Mouse (Mus musculus): Measurements from ENCODE around the gene Rasgrp1. TPM values are rescaled to one million over a fixed set of nuclear protein-coding genes. Genes with fewer than 3 reads are reported as not detected.

Gene Rasgrp1
- 3.6 and 4.8 TPM in 2 replicates for polyA plus RNA-seq (2016; fragmentation: Nextera tagmentation; extraction: Ambion mirVana)

DNA sequence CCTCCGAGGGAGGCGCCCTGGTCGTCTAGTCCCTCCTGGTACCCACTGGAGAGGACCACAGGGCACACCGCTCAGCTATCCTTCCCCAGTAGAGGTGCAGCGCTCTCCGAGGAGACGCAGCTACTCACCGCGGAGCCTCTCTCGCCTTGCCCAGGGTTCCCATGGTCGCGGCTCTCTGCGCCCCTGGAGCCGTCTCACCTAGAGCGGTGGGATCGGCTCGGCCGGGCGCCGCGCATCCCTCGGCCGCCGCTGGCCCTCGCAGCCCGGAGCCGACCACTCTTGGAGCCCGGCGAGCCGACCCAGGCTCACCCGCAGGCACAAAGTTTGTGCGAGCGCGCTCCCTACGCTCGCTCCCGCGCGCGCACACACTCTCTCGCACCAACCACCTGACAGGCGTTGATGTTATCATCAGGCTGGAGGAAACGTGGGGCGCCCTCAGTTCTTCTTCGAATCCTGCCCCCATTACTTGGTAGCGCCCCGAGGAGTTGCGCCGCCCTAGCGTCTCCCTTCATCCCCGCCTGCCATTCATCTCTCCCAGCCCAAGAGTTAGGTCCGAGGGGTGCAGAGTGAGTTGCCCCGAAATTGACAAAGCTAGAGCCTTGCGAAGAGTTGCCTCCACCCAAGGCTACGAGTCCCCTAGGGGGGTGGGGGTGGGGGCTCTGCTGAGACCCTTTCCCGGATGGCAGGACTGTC is at the start of gene Rasgrp1:
Gene Rasgrp1, minus strand, starts transcription at position 455 of the 693 bp plus-strand sequence.
- H3K27ac ChIP-seq: peak within 1 kb of the TSS; percentile 82
- peak within 1 kb of the TSS; percentile 74 for H3K4me3 ChIP-seq
- H3K27me3 ChIP-seq (ENCODE audit: poor library complexity, severe bottlenecking): peaks cover 50% of the 10 kb centered on the region

DNA sequence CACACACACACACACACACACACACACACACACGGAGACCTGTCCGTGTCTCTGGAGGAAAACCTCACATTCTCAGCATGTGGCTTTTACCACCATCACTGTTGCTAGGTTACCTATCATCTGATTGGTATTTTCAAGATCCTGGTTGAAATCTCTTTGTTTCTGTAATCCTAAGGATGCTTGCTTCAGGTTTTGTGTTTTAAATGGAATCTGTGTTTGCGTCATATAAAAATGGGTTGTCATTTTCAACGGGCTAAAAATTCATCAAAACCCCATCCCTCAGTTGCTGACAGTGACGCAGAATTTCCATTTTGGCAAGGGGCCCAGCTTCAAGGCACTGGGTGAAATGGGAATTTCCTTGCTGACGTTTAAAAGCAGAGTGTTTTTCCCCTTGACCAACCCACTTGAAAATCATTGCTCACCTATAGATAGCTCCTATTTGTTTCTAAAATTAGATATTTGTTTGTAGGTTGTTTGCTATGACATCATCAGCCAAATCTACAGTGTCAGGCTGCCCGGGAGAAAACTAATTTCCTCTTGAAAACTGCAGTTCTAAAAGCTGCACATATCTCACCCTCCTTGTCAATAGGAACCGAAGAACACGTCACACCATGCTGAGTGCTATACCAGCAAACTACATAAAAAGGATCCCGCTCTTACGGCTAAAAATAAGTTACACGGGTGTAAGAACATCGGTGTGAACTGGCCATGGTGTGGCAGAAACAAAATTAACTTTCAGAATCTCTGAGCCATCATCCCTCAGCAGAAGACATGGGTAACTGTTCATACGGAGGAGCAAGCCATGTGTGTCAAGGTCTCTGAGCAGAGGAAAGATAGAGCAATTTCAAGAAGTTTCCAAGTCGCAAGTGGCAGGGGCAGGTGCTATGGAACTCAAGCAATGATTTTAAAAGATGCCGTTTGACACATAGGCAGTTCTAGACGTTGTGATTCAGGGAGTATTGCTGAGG is 47.4 kb upstream of the Rasgrp1 start:
- H3K9me3 ChIP-seq: no peaks in the 10 kb centered on the region
- 86% methylated on average over 17 of the region's 17 CpGs for WGBS
- no peak overlapping the region for H3K27ac ChIP-seq

More for the DNA sequence above, at the start of gene Rasgrp1:
- Histone ChIP-seq H3K9me3 (no peaks in the 10 kb centered on the region), H3K4me1 (peaks cover 18% of the 10 kb centered on the region), H3K36me3 (replicated peaks) (no peaks in the 10 kb centered on the region)
- 2% methylated on average over 56 of the region's 56 CpGs for WGBS
- DNase-seq (ENCODE audit: extremely low spot score, low spot score): peak; percentile 47

DNA sequence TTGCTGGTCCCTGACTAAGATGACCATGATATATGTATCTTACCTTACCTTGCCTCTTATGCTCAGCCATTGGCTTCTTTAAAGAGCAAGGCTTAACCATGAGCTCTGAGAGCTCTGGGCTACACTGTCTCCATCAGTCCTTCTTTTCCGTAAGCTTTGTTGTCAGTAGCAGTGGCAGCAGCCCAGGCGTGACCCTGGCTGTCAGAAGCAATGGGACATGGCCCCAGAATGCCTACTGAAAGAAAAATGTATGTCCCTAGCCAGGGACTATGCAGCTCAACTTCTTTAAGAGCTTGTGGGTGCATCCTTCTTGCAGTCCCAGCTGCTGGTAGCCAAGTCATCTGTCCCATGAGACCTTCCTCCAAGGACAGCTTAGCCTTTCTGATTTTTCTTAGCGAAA is 46.7 kb upstream of the Rasgrp1 start:
- no peak overlapping the region for H3K4me3 ChIP-seq
- peaks cover 8% of the 10 kb centered on the region; the same call in 1 of the 2 replicates for H3K4me1 ChIP-seq
- WGBS: 85% methylated on average over 3 of the region's 3 CpGs
- no peaks in the 10 kb centered on the region for H3K36me3 ChIP-seq (replicated peaks)
- H3K27me3 ChIP-seq (ENCODE audit: poor library complexity, severe bottlenecking): no peaks in the 10 kb centered on the region
- no peak for DNase-seq (ENCODE audit: extremely low spot score, low spot score)
- H3K27ac ChIP-seq: no peak overlapping the region
- H3K9me3 ChIP-seq: no peaks in the 10 kb centered on the region

More for the DNA sequence above, 47.4 kb upstream of the Rasgrp1 start:
- Histone ChIP-seq H3K27me3 (ENCODE audit: poor library complexity, severe bottlenecking) (no peaks in the 10 kb centered on the region), H3K4me1 (peaks cover 8% of the 10 kb centered on the region; the same call in 1 of the 2 replicates), H3K36me3 (replicated peaks) (no peaks in the 10 kb centered on the region), H3K4me3 (no peak overlapping the region)
- no peak for DNase-seq (ENCODE audit: extremely low spot score, low spot score)

DNA sequence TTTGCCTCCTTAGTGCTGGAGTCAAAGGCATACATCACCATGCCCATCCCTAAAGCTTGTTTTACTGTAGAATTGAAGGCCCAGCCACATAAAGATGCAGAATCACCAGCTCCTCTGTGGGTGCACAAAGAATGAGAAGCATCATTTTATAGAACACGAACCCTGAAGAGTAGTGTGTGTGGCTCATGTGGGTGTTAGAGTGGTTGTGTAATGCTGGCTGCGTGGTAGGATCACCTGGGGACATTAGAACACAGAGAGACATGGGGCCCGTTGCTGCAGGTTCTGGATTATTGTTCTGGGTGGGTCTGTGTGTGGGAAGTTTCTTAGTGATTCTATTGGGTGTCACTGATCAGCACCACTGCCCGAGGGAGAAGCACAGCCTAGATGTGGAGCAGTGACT is 45.3 kb upstream of the Rasgrp1 start:
- DNase-seq (ENCODE audit: extremely low spot score, low spot score): no peak
- 92% methylated on average over 4 of the region's 4 CpGs for WGBS
- no peak overlapping the region for H3K27ac ChIP-seq

DNA sequence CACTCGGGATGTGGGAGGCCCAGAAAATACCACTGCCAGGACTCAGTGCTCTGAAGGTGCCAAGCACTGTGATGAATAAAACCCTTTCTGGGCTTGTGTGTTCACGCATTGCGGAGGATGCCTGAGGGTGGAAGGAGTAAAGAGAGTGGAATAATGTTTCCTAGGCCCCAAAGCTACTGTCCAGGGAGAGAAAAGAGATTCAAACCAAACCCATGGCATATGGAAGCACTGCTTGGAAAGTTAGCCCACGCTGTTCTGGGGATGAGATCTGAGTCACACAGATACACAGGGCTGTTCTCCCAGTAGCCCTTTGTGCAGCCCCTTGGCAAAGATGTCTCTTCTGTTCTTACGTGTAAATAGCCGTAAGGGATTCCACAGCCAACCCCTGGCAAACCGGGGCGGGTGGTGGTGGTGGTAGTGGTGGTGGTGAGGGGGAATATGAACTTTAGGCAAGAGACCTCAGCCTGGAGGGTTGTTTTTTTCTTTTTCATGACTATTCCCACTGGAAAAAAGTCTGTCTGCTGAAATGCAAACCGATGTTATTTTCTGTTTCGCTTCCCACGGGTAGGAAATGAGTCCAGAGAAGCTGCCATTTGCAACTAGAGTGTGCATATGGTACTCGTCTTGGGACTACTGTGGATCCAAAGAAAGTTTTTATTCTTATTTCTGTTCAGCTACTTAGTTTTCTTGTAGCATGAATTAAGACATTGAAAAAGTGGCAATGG is 44.3 kb upstream of the Rasgrp1 start:
- H3K36me3 ChIP-seq (replicated peaks): no peaks in the 10 kb centered on the region
- no peak overlapping the region for H3K4me3 ChIP-seq
- H3K27ac ChIP-seq: no peak overlapping the region
- no peaks in the 10 kb centered on the region for H3K9me3 ChIP-seq
- peaks cover 8% of the 10 kb centered on the region; the same call in 1 of the 2 replicates for H3K4me1 ChIP-seq
- WGBS: 86% methylated on average over 12 of the region's 12 CpGs
- no peak for DNase-seq (ENCODE audit: extremely low spot score, low spot score)
- H3K27me3 ChIP-seq (ENCODE audit: poor library complexity, severe bottlenecking): no peaks in the 10 kb centered on the region

More for the DNA sequence above, 45.3 kb upstream of the Rasgrp1 start:
- Histone ChIP-seq H3K4me1 (peaks cover 8% of the 10 kb centered on the region; the same call in 1 of the 2 replicates), H3K4me3 (no peak overlapping the region), H3K9me3 (no peaks in the 10 kb centered on the region), H3K27me3 (ENCODE audit: poor library complexity, severe bottlenecking) (no peaks in the 10 kb centered on the region), H3K36me3 (replicated peaks) (no peaks in the 10 kb centered on the region)

DNA sequence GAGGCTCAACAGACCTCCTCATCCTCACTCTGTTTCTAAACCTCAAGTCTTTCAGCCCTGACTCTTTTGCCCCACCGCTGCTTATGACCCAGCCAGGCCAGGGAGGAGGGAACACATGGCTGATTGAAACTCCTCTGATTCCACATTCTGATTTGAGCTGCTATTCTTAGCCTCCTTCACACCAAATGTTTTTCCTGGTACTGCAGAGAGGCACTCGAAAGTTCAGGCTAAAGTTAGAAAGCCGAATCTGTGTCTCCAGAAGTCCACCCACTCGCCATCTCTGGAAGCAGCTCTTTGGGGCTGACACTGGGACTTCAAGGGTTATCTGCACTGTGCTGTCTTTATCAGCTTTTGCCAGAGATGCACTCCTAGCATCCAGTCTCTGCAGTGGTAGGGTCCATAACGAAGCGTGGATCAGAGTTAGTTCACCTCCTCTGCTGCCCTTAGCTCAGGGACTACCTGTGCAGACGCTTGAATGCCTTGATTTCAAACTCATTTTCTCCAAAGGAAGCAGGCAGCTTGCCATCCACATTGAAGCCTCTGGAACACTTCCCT is 43.3 kb upstream of the Rasgrp1 start:
- H3K27ac ChIP-seq: no peak overlapping the region
- no peaks in the 10 kb centered on the region for H3K36me3 ChIP-seq (replicated peaks)
- no peaks in the 10 kb centered on the region for H3K9me3 ChIP-seq
- WGBS: 80% methylated on average over 7 of the region's 7 CpGs
- no peaks in the 10 kb centered on the region for H3K27me3 ChIP-seq (ENCODE audit: poor library complexity, severe bottlenecking)
- DNase-seq (ENCODE audit: extremely low spot score, low spot score): no peak
- peaks cover 8% of the 10 kb centered on the region; the same call in 1 of the 2 replicates for H3K4me1 ChIP-seq
- no peak overlapping the region for H3K4me3 ChIP-seq

DNA sequence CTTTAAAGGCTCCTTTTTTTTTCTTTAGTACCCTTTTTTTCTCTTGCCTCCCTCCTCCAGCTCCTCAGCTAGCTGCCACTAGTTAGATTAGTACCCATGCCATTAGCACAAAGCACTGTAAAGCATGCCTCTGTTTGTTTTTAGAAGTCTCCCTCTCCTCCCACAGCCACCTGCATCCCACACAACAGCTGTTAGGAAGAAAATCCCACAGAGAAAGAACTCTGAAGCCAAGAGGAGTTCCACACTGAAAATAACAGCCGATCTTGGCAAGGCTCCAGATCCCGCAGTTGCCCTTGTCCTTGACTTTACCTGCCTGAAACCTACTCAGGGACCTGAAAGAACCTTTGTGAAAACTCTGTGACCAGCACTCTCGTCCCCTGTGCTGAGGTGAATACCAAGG is 38.5 kb upstream of the Rasgrp1 start:
- DNase-seq (ENCODE audit: extremely low spot score, low spot score): no peak
- H3K4me3 ChIP-seq: no peak overlapping the region

DNA sequence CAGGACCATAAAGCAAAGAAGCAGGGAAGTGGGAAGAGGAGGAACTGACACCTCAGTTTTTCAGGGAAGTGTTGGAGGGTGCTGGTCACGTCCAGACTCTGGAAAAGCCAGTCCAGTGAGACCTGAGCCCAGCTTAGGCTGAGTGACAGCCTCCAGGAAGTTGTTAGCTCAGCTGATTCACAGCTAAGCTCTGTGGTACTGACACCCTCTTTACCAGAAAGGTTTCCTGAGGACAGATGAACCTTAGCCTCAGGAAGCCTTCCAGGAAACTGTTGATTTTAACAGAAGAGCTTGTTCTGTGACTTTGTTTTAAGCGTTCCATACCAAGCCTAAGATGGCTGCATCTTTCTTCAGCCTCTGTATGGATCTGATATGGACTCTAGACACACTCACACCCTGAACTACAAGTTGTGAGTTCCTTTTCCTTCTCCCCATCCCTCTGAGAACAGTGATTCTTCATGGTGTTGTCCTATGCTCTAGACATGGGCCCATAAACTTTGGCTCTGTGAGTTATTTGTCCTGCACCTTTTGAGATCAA is 31.6 kb upstream of the Rasgrp1 start:
- 74% methylated on average over 2 of the region's 2 CpGs for WGBS
- H3K4me1 ChIP-seq: no peaks in the 10 kb centered on the region

More for the DNA sequence above, 38.5 kb upstream of the Rasgrp1 start:
- no peak overlapping the region for H3K27ac ChIP-seq
- H3K9me3 ChIP-seq: no peaks in the 10 kb centered on the region
- no peaks in the 10 kb centered on the region for H3K36me3 ChIP-seq (replicated peaks)
- 88% methylated on average over 3 of the region's 3 CpGs for WGBS
- H3K4me1 ChIP-seq: no peaks in the 10 kb centered on the region
- H3K27me3 ChIP-seq (ENCODE audit: poor library complexity, severe bottlenecking): no peaks in the 10 kb centered on the region

DNA sequence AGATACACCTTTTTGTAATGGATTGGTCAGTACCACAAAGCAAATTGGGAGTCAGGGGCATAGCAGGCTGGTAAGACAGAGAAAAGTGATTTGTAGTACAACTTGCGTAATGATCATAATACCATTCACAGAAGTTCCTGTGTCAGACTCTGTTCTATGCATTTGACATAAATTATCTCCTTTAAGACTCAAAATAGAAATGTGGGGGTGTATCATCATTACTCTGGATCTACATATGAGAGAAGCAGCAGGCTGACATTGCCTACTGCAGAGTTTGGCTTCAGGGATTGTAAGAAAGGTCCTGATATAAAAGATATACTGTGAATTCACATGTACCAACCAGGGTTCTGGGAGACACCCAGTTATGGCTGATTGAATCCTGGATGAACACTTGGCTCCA is 28.9 kb upstream of the Rasgrp1 start:
- Histone ChIP-seq H3K4me1 (no peaks in the 10 kb centered on the region), H3K36me3 (replicated peaks) (no peaks in the 10 kb centered on the region), H3K9me3 (no peaks in the 10 kb centered on the region), H3K4me3 (no peak overlapping the region), H3K27ac (no peak overlapping the region), H3K27me3 (ENCODE audit: poor library complexity, severe bottlenecking) (no peaks in the 10 kb centered on the region)
- WGBS: 93% methylated on average over 1 of the region's 1 CpGs
- DNase-seq (ENCODE audit: extremely low spot score, low spot score): no peak

More for the DNA sequence above, 31.6 kb upstream of the Rasgrp1 start:
- H3K27me3 ChIP-seq (ENCODE audit: poor library complexity, severe bottlenecking): no peaks in the 10 kb centered on the region
- H3K36me3 ChIP-seq (replicated peaks): no peaks in the 10 kb centered on the region
- DNase-seq (ENCODE audit: extremely low spot score, low spot score): no peak
- no peak overlapping the region for H3K27ac ChIP-seq
- H3K4me3 ChIP-seq: no peak overlapping the region
- no peaks in the 10 kb centered on the region for H3K9me3 ChIP-seq

DNA sequence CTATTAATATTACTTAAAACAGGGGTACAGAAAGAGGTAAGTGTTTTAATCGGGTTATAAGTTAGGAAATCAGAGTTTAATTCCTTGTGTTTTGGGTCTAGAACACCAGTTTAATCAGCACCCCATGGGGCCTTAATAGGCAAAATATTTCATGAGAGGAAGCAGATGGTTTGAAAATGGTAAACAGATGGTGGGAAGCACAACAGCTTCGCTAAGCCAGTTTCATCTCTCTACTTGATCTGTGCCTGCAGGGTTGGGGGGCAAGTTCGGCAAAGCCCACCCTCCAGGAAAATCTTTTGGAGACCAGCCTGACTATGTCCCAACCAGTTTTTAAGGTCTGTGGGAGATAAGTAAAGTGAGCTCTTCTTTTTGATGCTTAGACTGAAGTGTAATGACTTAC is 23.7 kb upstream of the Rasgrp1 start:
- DNase-seq (ENCODE audit: extremely low spot score, low spot score): no peak
- no peak overlapping the region for H3K4me3 ChIP-seq
- no peak overlapping the region for H3K27ac ChIP-seq
- no peaks in the 10 kb centered on the region for H3K27me3 ChIP-seq (ENCODE audit: poor library complexity, severe bottlenecking)
- H3K9me3 ChIP-seq: no peaks in the 10 kb centered on the region
- H3K36me3 ChIP-seq (replicated peaks): no peaks in the 10 kb centered on the region
- no peaks in the 10 kb centered on the region for H3K4me1 ChIP-seq
- WGBS: 69% methylated on average over 3 of the region's 3 CpGs

DNA sequence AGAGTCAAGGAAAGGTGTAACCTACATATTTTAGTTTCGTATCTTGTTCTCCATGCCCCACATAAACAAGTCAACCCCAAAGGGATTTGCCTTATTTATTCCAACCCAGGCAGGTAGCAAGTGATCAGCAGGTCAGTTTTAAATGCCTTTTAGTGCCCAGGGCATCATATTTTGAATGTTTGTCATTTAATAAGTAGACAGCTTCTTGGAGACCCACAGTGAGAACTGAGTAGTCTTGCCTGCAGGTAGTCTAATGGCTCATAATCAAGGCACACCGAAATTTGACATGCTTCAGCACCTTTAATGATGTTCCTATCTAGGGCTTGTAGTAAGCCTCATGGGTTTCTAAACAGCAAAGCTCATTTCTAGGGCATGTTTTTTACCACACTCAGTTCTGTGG is 21.3 kb upstream of the Rasgrp1 start:
- no peak for DNase-seq (ENCODE audit: extremely low spot score, low spot score)
- WGBS: 89% methylated on average over 2 of the region's 2 CpGs
- no peaks in the 10 kb centered on the region for H3K9me3 ChIP-seq
- H3K36me3 ChIP-seq (replicated peaks): no peaks in the 10 kb centered on the region
- no peak overlapping the region for H3K27ac ChIP-seq
- no peaks in the 10 kb centered on the region for H3K27me3 ChIP-seq (ENCODE audit: poor library complexity, severe bottlenecking)
- no peaks in the 10 kb centered on the region for H3K4me1 ChIP-seq
- H3K4me3 ChIP-seq: no peak overlapping the region

DNA sequence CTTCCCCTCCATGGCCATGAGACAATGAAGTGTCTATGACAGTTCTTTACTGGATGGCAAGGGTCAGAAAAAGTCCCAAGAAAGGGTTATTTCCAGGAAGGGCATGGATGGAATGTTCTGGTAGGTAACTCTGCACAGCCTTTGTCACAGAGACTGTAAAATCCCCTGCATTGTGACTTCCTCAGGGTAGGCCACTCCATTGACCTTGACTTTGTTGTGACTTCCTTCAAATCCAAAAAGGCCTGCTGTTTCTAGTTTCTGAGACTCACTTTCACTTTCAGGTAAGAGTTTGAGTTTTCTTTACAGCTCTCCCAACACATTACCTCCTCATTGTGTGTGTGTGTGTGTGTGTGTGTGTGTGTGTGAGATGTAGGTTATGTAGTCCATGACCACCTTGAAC is 15.1 kb upstream of the Rasgrp1 start:
- H3K4me3 ChIP-seq: no peak overlapping the region
- DNase-seq (ENCODE audit: extremely low spot score, low spot score): no peak
- H3K36me3 ChIP-seq (replicated peaks): no peaks in the 10 kb centered on the region
- H3K27me3 ChIP-seq (ENCODE audit: poor library complexity, severe bottlenecking): no peaks in the 10 kb centered on the region
- no peaks in the 10 kb centered on the region for H3K9me3 ChIP-seq
- H3K4me1 ChIP-seq: peaks cover 6% of the 10 kb centered on the region
- no peak overlapping the region for H3K27ac ChIP-seq
